Mouse (Mus musculus): ENCODE measurements at regions not wholly inside any gene's neighbourhood (a gene's known extent, or its start where the extent isn't known, plus 50 kb on each side); places are given as distances from the start of the nearest gene placed in this dataset.
"Not testable (repeated sequence)": the region's sequence is repeated elsewhere in the genome, so short reads cannot be mapped to it uniquely, and the experiment has no call there.

DNA sequence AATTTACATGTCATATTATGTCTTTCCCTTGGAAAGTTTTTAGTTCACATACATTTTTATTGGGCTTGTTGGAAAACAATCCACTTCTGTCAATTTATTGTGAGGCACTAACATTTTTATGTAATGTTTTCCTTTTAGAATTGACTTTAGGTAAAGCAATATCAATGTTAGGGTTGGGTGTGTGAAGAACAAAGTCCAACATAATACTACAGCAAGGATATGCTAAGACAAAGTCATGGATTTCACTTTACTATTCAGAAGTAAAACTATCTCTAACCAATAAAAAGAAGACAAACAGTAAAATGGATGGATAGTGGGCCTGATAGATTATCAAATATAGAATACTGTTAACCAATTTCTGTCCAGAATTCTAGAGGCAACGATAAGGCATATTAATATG is 208.4 kb downstream of the Amd2 start:
- no peak for DNase-seq

DNA sequence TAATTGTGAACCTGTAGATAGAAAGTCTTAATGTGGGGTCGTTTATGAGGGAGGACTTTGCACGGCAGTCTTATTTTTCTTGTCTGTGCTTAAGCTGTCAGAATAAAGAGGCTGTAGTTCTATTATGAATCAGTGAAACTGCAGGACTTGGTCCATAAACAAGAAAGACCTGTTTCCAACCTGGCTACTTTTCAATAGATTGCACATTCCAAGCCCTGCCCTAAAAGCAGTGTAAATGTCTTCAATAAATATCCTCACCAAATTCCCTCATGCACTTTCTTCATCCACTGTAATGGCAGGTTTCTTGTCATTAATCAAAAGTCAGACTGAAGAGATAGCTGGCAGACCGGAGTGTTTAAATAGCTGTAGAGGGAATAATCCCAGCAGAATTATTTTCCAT is 209.1 kb downstream of the Amd2 start:
- DNase-seq, result no peak

DNA sequence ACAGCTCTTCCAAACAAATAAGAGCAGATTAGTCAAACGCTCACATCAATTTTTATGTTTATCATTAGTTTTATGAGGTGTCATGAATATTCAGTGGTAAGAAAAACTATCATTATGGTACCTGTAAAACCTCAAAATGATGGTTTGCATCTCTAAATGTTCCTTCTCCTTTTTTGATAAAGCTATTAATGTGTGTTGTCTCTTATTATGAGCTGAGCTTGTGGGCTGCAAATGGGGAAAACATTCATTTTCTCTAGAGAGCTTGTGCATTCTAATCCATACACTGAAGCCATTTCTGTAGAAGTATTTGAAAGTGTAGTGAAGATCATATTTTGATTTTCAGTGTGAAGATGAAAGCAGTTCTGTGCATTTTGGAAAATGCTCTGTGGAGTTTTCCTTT is 209.6 kb downstream of the Amd2 start:
- no peak for DNase-seq

GRCm38 (mm10) chr10:35478786-35479185 is 232.9 kb downstream of the Amd2 start:
- DNase-seq, result not testable (repeated sequence)

DNA sequence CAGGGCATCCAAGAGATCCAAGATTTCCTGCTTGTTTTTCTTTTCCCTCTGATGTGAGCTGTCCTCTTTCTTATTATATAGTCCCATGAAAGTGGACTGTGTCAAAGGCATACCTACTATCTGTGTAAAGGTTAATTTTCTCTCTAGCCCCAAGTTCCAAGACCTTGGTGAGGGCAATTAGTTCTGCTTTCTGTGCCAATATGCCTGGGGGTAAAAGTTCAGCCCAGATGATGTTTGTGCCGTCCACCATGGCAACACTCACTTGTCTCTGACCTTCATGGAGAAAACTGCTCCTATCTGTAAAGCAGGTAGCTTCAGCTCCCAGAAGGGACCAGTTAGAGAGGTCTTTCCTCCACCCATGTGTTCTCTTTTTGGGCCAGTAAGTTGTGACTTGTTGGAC is 265.2 kb downstream of the Amd2 start:
- DNase-seq, result no peak

GRCm38 (mm10) chr10:35444916-35445315 is 266.8 kb downstream of the Amd2 start:
- peak in 1 of 2 experiments; percentile 29 for DNase-seq

GRCm38 (mm10) chr10:35443911-35444310 is 267.8 kb downstream of the Amd2 start:
- DNase-seq, result no peak
